Mouse (Mus musculus) forebrain, embryonic 16.5 days (tissue): ENCODE results near the gene Zfp248. TPM values are rescaled to one million over a fixed set of nuclear protein-coding genes. Genes with fewer than 3 reads are reported as not detected.

ENCODE experiments used
- ATAC-seq: fragments of 200-750 bp; cut with Nextera tagmentation; 2 replicates; pipeline ENCODE4 v1.8.0; 2017; ENCODE audit warnings: mild to moderate bottlenecking, moderate library complexity
- H3K27ac ChIP-seq: fragments of 300-500 bp; sonication (generic); 2 replicates; pipeline ENCODE4 v1.5.1; 2014; ENCODE audit warnings: low read length, control low read depth
- H3K27me3 ChIP-seq: fragments of 300-500 bp; sonication (generic); replicated peaks from 2 replicates; pipeline ENCODE4 v1.6.1; 2014; ENCODE audit warnings: low read length; ENCODE audit not compliant: control insufficient read depth, insufficient read depth
- H3K36me3 ChIP-seq: fragments of 300-500 bp; sonication (generic); 2 replicates; pipeline ENCODE4 v1.6.1; 2014; ENCODE audit not compliant: control insufficient read depth, insufficient read depth
- H3K4me1 ChIP-seq: fragments of 300-500 bp; sonication (generic); replicated peaks from 2 replicates; pipeline ENCODE4 v1.6.1; 2014; ENCODE audit warnings: low read length; ENCODE audit not compliant: control insufficient read depth, insufficient read depth
- H3K4me2 ChIP-seq: fragments of 300-500 bp; sonication (generic); 2 replicates; pipeline ENCODE4 v1.6.1; 2014; ENCODE audit warnings: mild to moderate bottlenecking, low read length, control low read depth
- H3K4me3 ChIP-seq: fragments of 300-500 bp; sonication (generic); replicated peaks from 2 replicates; pipeline ENCODE4 v1.5.1; 2014; ENCODE audit warnings: mild to moderate bottlenecking, low read length, control low read depth
- H3K9ac ChIP-seq: fragments of 300-500 bp; sonication (generic); replicated peaks from 2 replicates; pipeline ENCODE4 v1.6.1; 2014; ENCODE audit warnings: low read depth, low read length, control low read depth
- H3K9me3 ChIP-seq: fragments of 300-500 bp; sonication (generic); 2 replicates; pipeline ENCODE4 v1.6.1; 2016; ENCODE audit warnings: low read length; ENCODE audit not compliant: control insufficient read depth
- WGBS: fragments of 180-500 bp; shearing (Covaris S2); extraction: QIAGEN DNeasy Blood & Tissue Kit; methylation state at CpG from one replicate; pipeline ENCODE4 v1.1.7; 2014; 5-methylcytosine and 5-hydroxymethylcytosine counted together
- polyA plus RNA-seq: library from polyadenylated mRNA; unstranded; fragments of >200 nt; fragmentation: Nextera tagmentation; extraction: Ambion mirVana; gene quantifications from 2 replicates; pipeline ENCODE4 v1.2.1, GENCODE M21; 2015

Gene Zfp248
- polyA plus RNA-seq = 13.5 and 16.1 TPM in 2 replicates

DNA sequence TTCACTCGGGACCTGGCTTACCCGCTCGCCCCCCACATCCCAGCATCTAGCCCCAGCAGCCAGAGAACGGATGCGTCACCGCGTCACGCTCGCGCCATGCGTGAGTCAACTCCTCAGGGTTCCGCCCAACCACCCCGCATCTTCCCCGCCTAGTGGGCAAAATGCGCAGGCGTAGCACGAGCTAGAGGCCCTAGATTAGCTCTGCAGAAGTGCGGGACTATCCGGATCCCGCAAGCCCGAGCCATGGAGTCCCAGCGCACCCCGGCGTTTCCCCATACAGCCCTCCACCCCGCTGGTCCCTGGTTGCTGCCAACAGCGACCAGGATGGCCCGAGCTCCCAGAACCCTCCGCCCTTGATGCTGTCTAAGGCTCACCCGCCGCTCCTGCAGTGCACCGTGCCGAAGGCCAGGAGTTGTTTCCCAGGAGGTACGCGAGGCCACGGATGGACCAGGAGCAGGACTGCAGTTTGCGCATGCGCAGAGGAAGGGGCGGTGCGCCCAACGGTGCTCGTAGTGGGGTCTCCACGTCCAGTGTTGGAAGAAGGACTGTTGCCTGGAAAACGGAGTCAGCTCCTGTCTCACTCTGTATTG, at the start of gene Zfp248:
Gene Zfp248, minus strand, starts transcription at position 487 of the 590 bp plus-strand sequence.
- Histone ChIP-seq H3K36me3 (no peaks in the 10 kb centered on the region), H3K4me2 (peak within 1 kb of the TSS; percentile 59), H3K4me1 (peaks cover 19% of the 10 kb centered on the region), H3K27me3 (0 out of 2 replicates have a peak, but pooled peaks cover 2% of the 10 kb centered on the region), H3K4me3 (peak within 1 kb of the TSS; percentile 54), H3K9me3 (no peaks in the 10 kb centered on the region), H3K9ac (peak within 1 kb of the TSS; percentile 69), H3K27ac (peak within 1 kb of the TSS; percentile 94)
- WGBS = under 1% methylated on average over 43 of the region's 43 CpGs
- peak; percentile 99 for ATAC-seq

DNA sequence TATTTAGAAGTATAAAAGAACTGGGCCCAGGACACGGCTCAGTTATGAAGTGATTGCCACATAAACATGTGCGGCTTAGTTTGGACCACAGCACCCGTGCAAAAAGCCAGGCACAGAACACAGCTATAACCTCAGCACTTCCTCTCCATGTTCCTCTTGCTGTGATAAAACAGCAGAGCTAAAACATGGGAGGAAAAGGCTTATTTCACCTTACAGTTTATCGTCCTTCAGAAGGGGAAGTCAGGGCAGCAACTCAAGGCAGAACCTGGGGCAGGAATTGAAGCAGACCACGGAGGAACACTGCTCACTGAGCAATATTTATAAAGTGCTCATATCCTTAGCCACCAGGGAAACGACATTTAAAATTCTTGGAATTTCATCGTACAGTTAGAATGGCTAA, 43.7 kb upstream of the Zfp248 start:
- H3K9me3 ChIP-seq = no peaks in the 10 kb centered on the region
- no peak overlapping the region for H3K9ac ChIP-seq
- no peak overlapping the region for H3K4me2 ChIP-seq
- no peak overlapping the region for H3K27ac ChIP-seq
- H3K27me3 ChIP-seq = no peaks in the 10 kb centered on the region
- WGBS = 90% methylated on average over 7 of the region's 7 CpGs
- H3K36me3 ChIP-seq = peaks cover 11% of the 10 kb centered on the region; the same call in 1 of the 2 replicates
- no peak overlapping the region for H3K4me3 ChIP-seq
- no peaks in the 10 kb centered on the region for H3K4me1 ChIP-seq
- no peak for ATAC-seq

DNA sequence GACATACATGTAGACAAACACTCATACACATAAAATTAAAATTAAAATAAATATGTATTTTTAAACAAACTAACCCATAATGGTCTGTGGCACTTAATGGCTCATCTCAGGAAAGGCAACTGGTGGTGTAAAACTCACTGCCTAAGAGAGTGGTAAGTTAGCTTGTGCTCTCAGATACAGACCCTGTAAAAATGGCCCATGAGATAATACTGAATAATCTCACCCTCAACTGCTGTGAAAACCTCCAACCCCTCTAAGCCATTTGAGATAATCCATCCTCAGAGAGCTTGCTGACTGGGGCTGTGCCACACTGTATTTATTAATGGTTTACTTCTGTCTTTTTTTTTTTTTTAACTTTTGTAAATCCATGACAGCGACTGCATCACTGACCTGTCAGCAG, 26.8 kb upstream of the Zfp248 start:
- Histone ChIP-seq H3K9ac (no peak overlapping the region), H3K9me3 (no peaks in the 10 kb centered on the region), H3K4me1 (peaks cover 11% of the 10 kb centered on the region), H3K4me3 (no peak overlapping the region), H3K36me3 (no peaks in the 10 kb centered on the region), H3K27ac (no peak overlapping the region), H3K4me2 (no peak overlapping the region), H3K27me3 (peaks cover 36% of the 10 kb centered on the region)
- 74% methylated on average over 1 of the region's 1 CpGs for WGBS
- no peak for ATAC-seq

GRCm38 (mm10) chr6:118478957-118479708, 23.8 kb upstream of the Zfp248 start, which contains the start of gene Zfp9:
Gene Zfp9, minus strand, starts transcription at chr6:118479320.
- ATAC-seq = peak; percentile 90
- peaks cover 48% of the 10 kb centered on the region for H3K27me3 ChIP-seq

GRCm38 (mm10) chr6:118477875-118478785, 22.8 kb upstream of the Zfp248 start:
- peak; percentile 27; the same call in 1 of the 2 replicates for ATAC-seq
- peak overlapping the region; percentile 79 for H3K9ac ChIP-seq
- peak overlapping the region; percentile 68 for H3K4me3 ChIP-seq
- no peaks in the 10 kb centered on the region for H3K36me3 ChIP-seq
- no peaks in the 10 kb centered on the region for H3K9me3 ChIP-seq
- H3K4me2 ChIP-seq = peak overlapping the region; percentile 49
- H3K4me1 ChIP-seq = peaks cover 16% of the 10 kb centered on the region
- peak overlapping the region; percentile 16 for H3K27ac ChIP-seq
- H3K27me3 ChIP-seq = peaks cover 43% of the 10 kb centered on the region
- 6% methylated on average over 10 of the region's 10 CpGs for WGBS

More at GRCm38 (mm10) chr6:118478957-118479708, 23.8 kb upstream of the Zfp248 start, which contains the start of gene Zfp9:
- Histone ChIP-seq H3K4me1 (peaks cover 16% of the 10 kb centered on the region), H3K27ac (peak within 1 kb of the TSS; percentile 80), H3K4me3 (peak within 1 kb of the TSS; percentile 68), H3K36me3 (no peaks in the 10 kb centered on the region), H3K9me3 (no peaks in the 10 kb centered on the region), H3K4me2 (peak within 1 kb of the TSS; percentile 49), H3K9ac (peak within 1 kb of the TSS; percentile 79)
- WGBS = 0% methylated on average over 42 of the region's 57 CpGs

GRCm38 (mm10) chr6:118462069-118462705, 6.9 kb upstream of the Zfp248 start:
- H3K9ac ChIP-seq = no peak overlapping the region
- no peak for ATAC-seq
- H3K4me1 ChIP-seq = no peaks in the 10 kb centered on the region
- 0 out of 2 replicates have a peak, but pooled peaks cover 4% of the 10 kb centered on the region for H3K27me3 ChIP-seq
- H3K4me2 ChIP-seq = no peak overlapping the region
- no peak overlapping the region for H3K27ac ChIP-seq
- no peaks in the 10 kb centered on the region for H3K9me3 ChIP-seq
- H3K36me3 ChIP-seq = peaks cover 18% of the 10 kb centered on the region
- no peak overlapping the region for H3K4me3 ChIP-seq
- 77% methylated on average over 15 of the region's 15 CpGs for WGBS

- Histone ChIP-seq H3K9me3 (no peaks in the 10 kb centered on the region), H3K4me3 (no peak overlapping the region), H3K27ac (no peak overlapping the region), H3K4me2 (no peak overlapping the region), H3K36me3 (peaks cover 4% of the 10 kb centered on the region; the same call in 1 of the 2 replicates), H3K9ac (no peak overlapping the region), H3K4me1 (peaks cover 16% of the 10 kb centered on the region), H3K27me3 (0 out of 2 replicates have a peak, but pooled peaks cover 2% of the 10 kb centered on the region)
- no peak for ATAC-seq
- 92% methylated on average over 1 of the region's 1 CpGs for WGBS
These were observed 2.4 kb upstream of the Zfp248 start for GRCm38 (mm10) chr6:118457726-118458125.

GRCm38 (mm10) chr6:118454452-118454851, 876 bp downstream of the Zfp248 start:
- Histone ChIP-seq H3K27ac (peak overlapping the region; percentile 94), H3K27me3 (0 out of 2 replicates have a peak, but pooled peaks cover 2% of the 10 kb centered on the region), H3K4me2 (peak overlapping the region; percentile 59), H3K36me3 (no peaks in the 10 kb centered on the region), H3K9ac (peak overlapping the region; percentile 69), H3K4me1 (peaks cover 19% of the 10 kb centered on the region), H3K9me3 (no peaks in the 10 kb centered on the region), H3K4me3 (peak overlapping the region; percentile 54)
- 39% methylated on average over 8 of the region's 8 CpGs for WGBS
- ATAC-seq = no peak
